Mouse (Mus musculus) R1 (cell line): ENCODE data around the gene Trim3.

Source experiments
- DNase-seq: peaks from one replicate; pipeline ENCODE4 v3.0.0-alpha.2; 2018; ENCODE audit warnings: low read depth, low spot score

Gene Trim3

GRCm38 (mm10) chr7:105608467-105608866 lies 24.9 kb downstream of the Trim3 start:
- no peak for DNase-seq

GRCm38 (mm10) chr7:105602860-105603623 lies 30.3 kb downstream of the Trim3 start:
- DNase-seq = peak; percentile 77

GRCm38 (mm10) chr7:105590097-105590496 lies 43.3 kb downstream of the Trim3 start:
- peak; percentile 29 for DNase-seq

GRCm38 (mm10) chr7:105588325-105588912 lies 45.0 kb downstream of the Trim3 start:
- DNase-seq = no peak

GRCm38 (mm10) chr7:105581959-105582358 lies 51.4 kb downstream of the Trim3 start:
- no peak for DNase-seq

- DNase-seq = peak; percentile 77
Observed at GRCm38 (mm10) chr7:105581094-105581703, 52.2 kb downstream of the Trim3 start, which contains the start of gene Apbb1. TSS of gene Apbb1 (minus strand) at chr7:105581653.

- peak; percentile 54 for DNase-seq
Observed at GRCm38 (mm10) chr7:105580627-105581089, 52.7 kb downstream of the Trim3 start.

- DNase-seq = no peak
Observed at GRCm38 (mm10) chr7:105578481-105578880, 54.9 kb downstream of the Trim3 start.

GRCm38 (mm10) chr7:105577377-105577871 lies 55.9 kb downstream of the Trim3 start:
- no peak for DNase-seq

GRCm38 (mm10) chr7:105576166-105576748 lies 57.1 kb downstream of the Trim3 start:
- DNase-seq = no peak

- no peak for DNase-seq
Observed at GRCm38 (mm10) chr7:105574537-105574936, 58.8 kb downstream of the Trim3 start.

- DNase-seq = no peak
Observed at GRCm38 (mm10) chr7:105572949-105573348, 60.4 kb downstream of the Trim3 start.

GRCm38 (mm10) chr7:105570756-105571155 lies 62.6 kb downstream of the Trim3 start:
- DNase-seq = no peak

GRCm38 (mm10) chr7:105569512-105570496 lies 63.6 kb downstream of the Trim3 start:
- DNase-seq = no peak

- peak; percentile 58 for DNase-seq
Observed at GRCm38 (mm10) chr7:105568988-105569471, 64.3 kb downstream of the Trim3 start.

GRCm38 (mm10) chr7:105568583-105568982 lies 64.8 kb downstream of the Trim3 start:
- DNase-seq = no peak

GRCm38 (mm10) chr7:105565071-105565836 lies 68.1 kb downstream of the Trim3 start:
- DNase-seq = no peak

- no peak for DNase-seq
Observed at GRCm38 (mm10) chr7:105563367-105563766, 70.0 kb downstream of the Trim3 start.

- no peak for DNase-seq
Observed at GRCm38 (mm10) chr7:105562317-105562716, 71.1 kb downstream of the Trim3 start.

GRCm38 (mm10) chr7:105559016-105559415 lies 74.4 kb downstream of the Trim3 start:
- DNase-seq = no peak
